Mouse (Mus musculus) liver, embryonic 16.5 days (tissue): ENCODE results near the gene Nkx2-3. TPM values are rescaled to one million over a fixed set of nuclear protein-coding genes. Genes with fewer than 3 reads are reported as not detected.
A peak's percentile ranks its signal among the peaks of the same experiment; 100 is the strongest.

Experiments
- ATAC-seq: fragments of 200-750 bp; cut with Nextera tagmentation; 2 replicates; pipeline ENCODE4 v1.8.0; 2017; ENCODE audit warnings: low read depth, mild to moderate bottlenecking, moderate number of reproducible peaks, moderate library complexity
- H3K27ac ChIP-seq: fragments of 300-500 bp; sonication (generic); 2 replicates; pipeline ENCODE4 v1.5.1; 2014; ENCODE audit warnings: mild to moderate bottlenecking, low read length
- H3K27me3 ChIP-seq: fragments of 300-500 bp; sonication (generic); 2 replicates; pipeline ENCODE4 v1.6.1; 2014; ENCODE audit warnings: low read depth, low read length, mixed read lengths; ENCODE audit not compliant: control insufficient read depth, insufficient read depth
- H3K36me3 ChIP-seq: fragments of 300-500 bp; sonication (generic); 2 replicates; pipeline ENCODE4 v1.6.1; 2014; ENCODE audit warnings: mild to moderate bottlenecking; ENCODE audit not compliant: control insufficient read depth, insufficient read depth
- H3K4me1 ChIP-seq: fragments of 300-500 bp; sonication (generic); 2 replicates; pipeline ENCODE4 v1.6.1; 2014; ENCODE audit warnings: low read depth, low read length, mixed read lengths; ENCODE audit not compliant: control insufficient read depth
- H3K4me2 ChIP-seq: fragments of 300-500 bp; sonication (generic); 2 replicates; pipeline ENCODE4 v1.6.1; 2014; ENCODE audit warnings: low read depth, low read length, mixed read lengths
- H3K4me3 ChIP-seq: fragments of 300-500 bp; sonication (generic); 2 replicates; pipeline ENCODE4 v1.5.1; 2014; ENCODE audit warnings: low read depth, mild to moderate bottlenecking, low read length
- H3K9ac ChIP-seq: fragments of 300-500 bp; sonication (generic); 2 replicates; pipeline ENCODE4 v1.6.1; 2014; ENCODE audit warnings: low read depth, low read length
- H3K9me3 ChIP-seq: fragments of 300-500 bp; sonication (generic); replicated peaks from 2 replicates; pipeline ENCODE4 v1.6.1; 2016; ENCODE audit warnings: low read length; ENCODE audit not compliant: control insufficient read depth
- WGBS: fragments of 180-500 bp; shearing (Covaris S2); extraction: QIAGEN DNeasy Blood & Tissue Kit; methylation state at CpG from one replicate; pipeline ENCODE4 v1.1.7; 2014; ENCODE audit not compliant: insufficient replicate concordance; 5-methylcytosine and 5-hydroxymethylcytosine counted together
- polyA plus RNA-seq: library from polyadenylated mRNA; unstranded; fragments of >200 nt; fragmentation: Nextera tagmentation; extraction: Ambion mirVana; gene quantifications from 2 replicates; pipeline ENCODE4 v1.2.1, GENCODE M21; 2015

The Nkx2-3 gene
- polyA plus RNA-seq: 0.11 and 0.32 TPM in 2 replicates

GRCm38 (mm10) chr19:43612051-43612450 lies at the start of gene Nkx2-3:
TSS of gene Nkx2-3 (plus strand) at chr19:43612325.
- no peak within 1 kb of the TSS for H3K9ac ChIP-seq
- H3K4me3 ChIP-seq: 0 out of 2 replicates have a peak within 1 kb of the TSS, but pooled peaks have one; percentile 1
- H3K36me3 ChIP-seq: no peaks in the 10 kb centered on the region
- no peaks in the 10 kb centered on the region; the same call in none of the 2 replicates for H3K4me1 ChIP-seq
- 2% methylated on average over 24 of the region's 24 CpGs for WGBS
- no peaks in the 10 kb centered on the region for H3K9me3 ChIP-seq
- no peak; the same call in 1 of the 2 replicates for ATAC-seq
- H3K27ac ChIP-seq: no peak within 1 kb of the TSS
- H3K27me3 ChIP-seq: peaks cover 96% of the 10 kb centered on the region
- H3K4me2 ChIP-seq: peak within 1 kb of the TSS; percentile 5; the same call in 1 of the 2 replicates

DNA sequence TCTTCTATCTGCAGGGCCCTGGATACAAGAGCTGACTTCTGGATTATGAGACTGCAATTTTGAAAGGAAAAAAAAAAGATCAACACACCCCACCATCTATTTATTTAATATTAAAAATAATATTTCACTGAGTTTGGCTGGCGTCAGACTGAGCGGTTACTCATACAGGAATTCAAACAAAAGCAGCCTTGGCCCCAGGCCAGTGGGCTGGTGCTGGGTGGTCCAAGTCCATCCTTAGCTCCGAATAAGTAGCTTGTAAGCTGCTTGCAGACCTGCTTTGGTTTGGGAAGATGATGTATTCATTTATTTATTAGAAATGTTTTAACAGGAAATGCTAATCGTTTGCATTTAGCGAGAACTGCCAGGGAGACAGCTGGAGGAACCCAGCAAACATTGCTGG lies 49.0 kb upstream of the Nkx2-3 start:
- Histone ChIP-seq H3K4me2 (no peak overlapping the region), H3K9ac (no peak overlapping the region), H3K9me3 (no peaks in the 10 kb centered on the region), H3K27me3 (no peaks in the 10 kb centered on the region), H3K27ac (no peak overlapping the region), H3K4me1 (no peaks in the 10 kb centered on the region), H3K4me3 (no peak overlapping the region), H3K36me3 (no peaks in the 10 kb centered on the region)
- ATAC-seq: no peak
- WGBS: 62% methylated on average over 5 of the region's 5 CpGs

DNA sequence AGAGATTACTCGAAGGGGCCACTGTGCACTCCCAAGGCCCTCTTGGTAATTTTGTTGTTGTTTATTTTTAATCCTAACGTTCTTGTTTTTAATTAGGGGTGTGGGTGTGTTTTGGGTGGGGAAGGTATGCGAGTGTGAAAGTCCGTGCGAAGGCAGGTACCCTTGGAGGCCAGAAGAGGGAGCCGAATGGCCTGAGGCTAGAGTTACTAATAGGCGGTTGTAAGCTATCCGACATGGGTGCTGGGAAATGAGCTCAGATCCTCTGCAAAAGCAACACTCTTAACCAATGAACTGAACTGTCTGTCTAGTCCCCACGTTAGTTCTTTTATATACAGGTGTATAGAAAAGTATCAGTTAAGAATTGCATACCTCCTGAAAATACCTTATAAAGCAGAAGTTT lies 43.8 kb upstream of the Nkx2-3 start:
- Histone ChIP-seq H3K9ac (no peak overlapping the region), H3K36me3 (no peaks in the 10 kb centered on the region), H3K27ac (no peak overlapping the region), H3K9me3 (no peaks in the 10 kb centered on the region), H3K27me3 (peaks cover 20% of the 10 kb centered on the region), H3K4me3 (no peak overlapping the region), H3K4me1 (peaks cover 4% of the 10 kb centered on the region; the same call in 1 of the 2 replicates), H3K4me2 (no peak overlapping the region)
- no peak for ATAC-seq
- WGBS: 48% methylated on average over 9 of the region's 9 CpGs

DNA sequence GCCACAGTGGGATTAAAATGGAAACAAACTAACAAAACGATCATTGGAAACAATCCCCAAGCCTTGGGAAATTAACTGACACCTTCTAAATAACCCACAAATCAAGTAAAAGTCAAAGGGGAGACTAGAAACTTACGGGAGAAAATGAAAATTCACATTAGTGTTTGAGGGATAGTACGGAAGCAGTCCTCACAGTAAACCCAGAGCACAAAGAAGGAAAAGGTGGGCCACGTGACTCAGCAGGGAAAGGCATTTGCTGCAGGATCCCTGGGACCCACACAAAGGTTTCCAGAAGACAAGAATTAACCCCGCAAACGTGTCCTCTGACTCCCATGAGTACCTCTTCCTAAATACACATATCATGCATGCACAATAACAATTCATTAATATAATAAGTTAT lies 43.0 kb upstream of the Nkx2-3 start:
- no peak for ATAC-seq
- Histone ChIP-seq H3K4me2 (no peak overlapping the region), H3K4me1 (peaks cover 4% of the 10 kb centered on the region; the same call in 1 of the 2 replicates), H3K9me3 (no peaks in the 10 kb centered on the region), H3K36me3 (no peaks in the 10 kb centered on the region), H3K27me3 (peaks cover 28% of the 10 kb centered on the region), H3K4me3 (no peak overlapping the region), H3K27ac (no peak overlapping the region), H3K9ac (no peak overlapping the region)
- WGBS: 59% methylated on average over 6 of the region's 6 CpGs

DNA sequence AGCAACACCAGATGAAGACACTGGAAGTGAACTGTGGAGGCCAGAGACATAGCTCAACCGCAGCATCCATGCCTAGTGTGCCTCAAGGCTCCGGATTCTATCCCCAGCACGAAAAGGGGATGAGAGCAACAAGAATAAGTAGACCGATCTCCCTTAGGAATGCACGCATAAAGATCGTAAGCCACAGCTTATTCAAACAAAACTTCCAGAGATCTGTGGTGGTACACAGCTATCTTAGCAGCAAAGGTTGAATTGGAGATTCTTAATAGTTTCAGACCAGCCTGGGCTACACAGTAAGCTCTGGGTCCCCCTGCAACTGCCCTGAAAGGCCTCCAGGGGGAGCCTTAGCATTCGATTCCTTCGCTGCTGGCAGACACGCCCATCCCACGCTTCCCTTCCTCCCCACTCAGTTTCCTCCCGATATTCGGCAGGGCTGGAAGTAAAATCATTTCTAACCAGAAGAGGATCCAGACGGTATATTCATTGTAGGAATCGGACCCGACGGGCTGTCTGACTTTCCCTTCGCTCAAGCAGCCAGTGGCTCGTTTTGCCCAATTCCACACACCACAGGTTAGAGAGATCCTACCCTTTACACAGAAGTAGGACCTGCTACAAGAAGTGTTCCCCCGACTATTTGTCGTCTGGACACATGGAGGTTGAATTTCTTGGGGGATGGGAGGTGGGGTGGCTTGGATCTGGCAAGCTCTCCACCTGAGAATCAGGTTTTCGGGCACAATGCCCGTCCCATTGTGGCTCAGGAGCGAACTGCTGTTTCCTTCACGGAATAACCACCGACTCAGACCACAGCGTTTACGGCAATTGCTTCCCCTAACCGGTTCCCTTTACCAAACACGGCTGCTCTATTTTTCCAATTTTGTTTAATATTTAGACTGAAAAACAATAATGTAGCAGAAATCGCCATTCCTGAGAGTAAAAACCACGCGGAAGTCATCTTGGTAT lies 41.0 kb upstream of the Nkx2-3 start:
- Histone ChIP-seq H3K9me3 (no peaks in the 10 kb centered on the region), H3K4me2 (peak overlapping the region; percentile 52), H3K4me1 (peaks cover 4% of the 10 kb centered on the region; the same call in 1 of the 2 replicates), H3K27me3 (peaks cover 31% of the 10 kb centered on the region), H3K9ac (0 out of 2 replicates have a peak overlapping the region, but pooled peaks have one; percentile 23), H3K36me3 (no peaks in the 10 kb centered on the region), H3K4me3 (peak overlapping the region; percentile 37), H3K27ac (no peak overlapping the region)
- no peak for ATAC-seq
- 10% methylated on average over 32 of the region's 32 CpGs for WGBS

DNA sequence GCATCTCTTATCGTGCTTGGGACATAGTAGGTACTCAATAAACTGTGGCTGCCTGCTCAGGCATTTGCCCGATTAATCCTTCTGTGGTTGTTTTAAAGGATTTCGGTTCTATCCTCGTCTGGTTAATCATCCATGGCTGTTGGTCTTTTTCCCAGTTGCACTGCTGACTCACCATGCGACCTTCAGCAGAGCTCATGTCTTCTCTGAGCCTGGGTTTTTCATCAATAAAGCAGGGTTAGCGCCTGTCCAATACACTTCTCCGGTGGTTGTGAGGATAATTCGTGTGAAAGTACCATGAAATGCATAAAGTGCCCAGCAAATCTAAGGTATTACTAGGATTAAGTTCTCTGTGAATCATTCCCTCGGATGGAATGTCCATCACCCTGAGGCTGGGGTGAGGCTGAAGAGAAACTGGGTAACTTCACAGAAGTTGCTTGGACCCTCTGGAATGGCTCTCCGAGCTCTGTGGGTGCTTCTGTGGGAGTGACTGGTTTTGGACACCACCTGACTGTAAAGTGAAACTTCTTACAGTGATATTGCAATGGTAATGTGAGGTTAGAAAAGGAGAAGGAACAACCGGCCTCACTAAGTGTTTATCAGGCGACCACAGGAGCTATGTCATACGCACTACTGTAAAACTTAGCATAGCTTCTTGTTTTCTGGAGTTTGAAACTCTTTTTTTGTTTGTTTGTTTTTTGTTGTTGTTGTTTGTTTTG lies 32.9 kb upstream of the Nkx2-3 start:
- H3K27ac ChIP-seq: no peak overlapping the region
- H3K9me3 ChIP-seq: no peaks in the 10 kb centered on the region
- no peak overlapping the region for H3K4me3 ChIP-seq
- H3K9ac ChIP-seq: no peak overlapping the region
- H3K36me3 ChIP-seq: no peaks in the 10 kb centered on the region
- H3K4me1 ChIP-seq: no peaks in the 10 kb centered on the region
- ATAC-seq: no peak
- H3K4me2 ChIP-seq: no peak overlapping the region
- 43% methylated on average over 13 of the region's 13 CpGs for WGBS
- H3K27me3 ChIP-seq: peaks cover 28% of the 10 kb centered on the region

- no peak overlapping the region for H3K27ac ChIP-seq
- WGBS: 36% methylated on average over 2 of the region's 2 CpGs
- ATAC-seq: no peak
- no peak overlapping the region for H3K4me2 ChIP-seq
- no peaks in the 10 kb centered on the region for H3K36me3 ChIP-seq
- no peaks in the 10 kb centered on the region for H3K4me1 ChIP-seq
- H3K27me3 ChIP-seq: peaks cover 41% of the 10 kb centered on the region
- H3K9ac ChIP-seq: no peak overlapping the region
- H3K4me3 ChIP-seq: no peak overlapping the region
- H3K9me3 ChIP-seq: no peaks in the 10 kb centered on the region
Observed at GRCm38 (mm10) chr19:43581185-43581584, 30.9 kb upstream of the Nkx2-3 start.

GRCm38 (mm10) chr19:43583192-43583591 lies 28.9 kb upstream of the Nkx2-3 start:
- H3K9me3 ChIP-seq: no peaks in the 10 kb centered on the region
- no peaks in the 10 kb centered on the region for H3K4me1 ChIP-seq
- no peak for ATAC-seq
- no peaks in the 10 kb centered on the region for H3K36me3 ChIP-seq
- no peak overlapping the region for H3K27ac ChIP-seq
- H3K27me3 ChIP-seq: peaks cover 46% of the 10 kb centered on the region
- WGBS: 37% methylated on average over 4 of the region's 4 CpGs
- no peak overlapping the region for H3K9ac ChIP-seq
- H3K4me3 ChIP-seq: no peak overlapping the region
- H3K4me2 ChIP-seq: no peak overlapping the region
